Mouse (Mus musculus): ENCODE data around the gene Rhbdd2.

Gene Rhbdd2

GRCm38 (mm10) chr5:135690401-135690800 is 58.0 kb downstream of the Rhbdd2 start:
- DNase-seq, result no peak

DNA sequence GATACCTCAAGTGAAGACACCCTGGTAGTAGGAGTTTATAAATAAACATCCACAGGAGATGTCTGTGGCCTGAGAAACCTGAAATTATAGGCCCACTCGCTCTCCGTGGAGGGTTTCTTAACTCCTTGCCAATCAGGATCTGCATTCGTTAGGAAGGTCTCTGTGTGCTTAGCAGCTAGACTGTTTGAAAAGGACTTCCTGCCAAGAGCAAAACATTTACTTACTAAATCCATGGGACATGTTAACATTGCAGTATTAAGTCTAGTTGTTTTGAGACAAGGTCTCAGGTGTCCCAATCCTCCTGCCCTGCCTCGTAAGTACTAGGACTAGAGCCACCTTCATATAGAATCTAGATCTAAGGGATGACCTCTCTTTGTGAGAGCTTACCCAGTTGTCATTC is 58.8 kb downstream of the Rhbdd2 start:
- DNase-seq, result no peak

DNA sequence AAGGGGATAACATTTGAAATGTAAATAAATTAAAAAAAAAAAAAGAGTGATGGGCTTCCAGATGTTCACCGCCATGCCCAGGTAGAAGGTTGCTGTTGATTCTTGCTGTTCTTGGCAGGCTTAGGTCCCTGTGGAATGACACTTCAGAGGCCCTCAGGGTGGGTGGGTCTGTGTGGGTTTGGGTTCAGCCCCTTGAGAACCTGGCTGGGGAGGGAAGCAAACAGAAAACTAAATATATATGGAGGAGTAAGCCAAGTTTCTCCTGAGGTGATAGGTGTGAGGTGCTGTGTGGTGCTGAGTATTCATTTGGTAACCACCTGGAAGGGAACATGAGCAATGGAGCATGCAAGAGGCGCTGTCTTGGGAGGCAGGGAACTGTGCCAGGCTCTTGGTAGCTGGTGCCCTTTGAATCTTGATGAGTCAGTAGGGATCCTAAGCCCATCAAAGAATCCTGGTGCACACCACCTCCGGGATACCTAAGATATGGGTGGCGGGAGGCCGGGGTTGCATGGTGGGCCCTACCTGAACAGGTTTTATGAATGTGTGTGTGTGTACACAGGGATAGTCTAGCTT is 60.9 kb downstream of the Rhbdd2 start:
- no peak for DNase-seq

- DNase-seq, result no peak
These were observed 62.9 kb downstream of the Rhbdd2 start for GRCm38 (mm10) chr5:135695277-135695721.
